Mouse (Mus musculus): ENCODE measurements around the gene Wdcp.

DNA sequence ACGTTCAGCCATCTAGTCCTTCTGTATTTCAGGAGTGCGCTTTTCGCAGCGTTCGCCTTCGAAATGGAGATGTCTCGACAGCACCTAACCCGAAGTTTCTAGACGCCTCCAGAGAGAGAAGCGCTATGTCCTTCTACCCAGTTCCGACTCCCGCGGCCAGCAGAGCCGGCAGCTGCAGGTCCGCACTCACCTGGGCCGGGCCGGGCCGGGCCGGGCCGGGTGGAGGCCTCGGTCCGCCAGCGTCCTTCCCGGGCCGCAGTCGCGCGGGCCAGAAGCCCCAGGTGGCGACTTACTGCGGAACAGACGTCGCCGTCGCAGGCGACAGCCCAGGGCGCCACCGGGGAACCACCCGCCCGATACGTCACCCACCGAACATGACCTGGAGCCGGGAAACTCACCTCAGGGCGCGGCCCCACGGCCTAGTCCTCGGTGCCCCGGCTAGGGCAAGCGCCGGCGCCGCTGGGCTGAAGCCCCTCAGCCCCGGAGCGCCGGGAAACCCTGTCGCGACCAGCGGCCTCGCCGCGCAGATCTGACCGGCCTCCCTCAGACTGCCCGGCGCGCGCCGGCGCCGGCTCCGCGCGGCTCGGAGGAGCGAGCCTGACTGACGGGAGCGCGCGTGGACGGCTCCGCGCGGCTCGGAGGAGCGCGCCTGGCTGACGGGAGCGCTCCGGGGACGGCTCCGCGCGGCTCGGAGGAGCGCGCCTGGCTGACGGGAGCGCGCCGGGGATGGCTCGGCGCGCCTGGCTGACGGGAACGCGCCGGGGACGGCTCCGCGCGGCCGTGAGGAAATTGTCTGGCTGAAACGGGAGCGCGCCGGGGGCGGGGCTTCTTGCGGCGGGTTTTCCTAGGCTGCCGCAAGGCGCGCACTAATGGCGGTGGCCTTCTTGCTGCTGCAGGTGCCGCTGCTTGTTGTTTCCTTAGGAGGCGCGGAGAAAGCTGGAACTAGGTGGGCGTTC is 64.1 kb downstream of the Wdcp start, which contains the start of gene Ubxn2a:
- TF ChIP-seq CTCF (IDR thresholded peaks at IDR 0.05; ENCODE audit: low read depth, low read length) (peak; percentile 35; the same call in 1 of the 2 replicates), POLR2A (IDR thresholded peaks at IDR 0.05; ENCODE audit: extremely low read depth, insufficient read depth, low read length) (peak; percentile 67)

All from liver, adult 2 months (tissue).